Mouse (Mus musculus) forebrain, embryonic 12.5 days (tissue): Measurements from ENCODE around the gene Dnttip2. TPM values are rescaled to one million over a fixed set of nuclear protein-coding genes. Genes with fewer than 3 reads are reported as not detected.
"Not testable (repeated sequence)": the region's sequence is repeated elsewhere in the genome, so short reads cannot be mapped to it uniquely, and the experiment has no call there.

Source experiments
- ATAC-seq: fragments of 200-750 bp; cut with Nextera tagmentation; 2 replicates; pipeline ENCODE4 v1.8.0; 2017; ENCODE audit warnings: moderate TSS enrichment; ENCODE audit not compliant: low FRiP score
- H3K27ac ChIP-seq: fragments of 300-500 bp; sonication (generic); 2 replicates; pipeline ENCODE4 v1.5.1; 2016; ENCODE audit warnings: mild to moderate bottlenecking
- H3K27me3 ChIP-seq: fragments of 300-500 bp; sonication (generic); 2 replicates; pipeline ENCODE4 v1.6.1; 2016; ENCODE audit warnings: mild to moderate bottlenecking
- H3K36me3 ChIP-seq: fragments of 300-500 bp; sonication (generic); replicated peaks from 2 replicates; pipeline ENCODE4 v1.6.1; 2016; ENCODE audit warnings: mild to moderate bottlenecking
- H3K4me1 ChIP-seq: fragments of 300-500 bp; sonication (generic); 2 replicates; pipeline ENCODE4 v1.6.1; 2016
- H3K4me2 ChIP-seq: fragments of 300-500 bp; sonication (generic); 2 replicates; pipeline ENCODE4 v1.6.1; 2016; ENCODE audit warnings: mild to moderate bottlenecking, moderate library complexity
- H3K4me3 ChIP-seq: fragments of 300-500 bp; sonication (generic); replicated peaks from 2 replicates; pipeline ENCODE4 v1.5.1; 2016; ENCODE audit warnings: mild to moderate bottlenecking
- H3K9ac ChIP-seq: fragments of 300-500 bp; sonication (generic); 2 replicates; pipeline ENCODE4 v1.6.1; 2016; ENCODE audit warnings: mild to moderate bottlenecking
- H3K9me3 ChIP-seq: fragments of 300-500 bp; sonication (generic); 2 replicates; pipeline ENCODE4 v1.6.1; 2016
- WGBS: fragments of 180-500 bp; shearing (Covaris S2); methylation state at CpG from one replicate; pipeline ENCODE4 v1.1.7; 2016; 5-methylcytosine and 5-hydroxymethylcytosine counted together
- polyA plus RNA-seq: library from polyadenylated mRNA; unstranded; fragments of >200 nt; fragmentation: Nextera tagmentation; extraction: Ambion mirVana; gene quantifications from 2 replicates; pipeline ENCODE4 v1.2.1, GENCODE M21; 2016

Gene Dnttip2
- polyA plus RNA-seq, 1 experiment from 2014 or later, result 81.4 TPM

- Histone ChIP-seq H3K9ac (no peak overlapping the region), H3K27me3 (no peaks in the 10 kb centered on the region), H3K27ac (no peak overlapping the region), H3K4me3 (no peak overlapping the region), H3K4me1 (0 out of 2 replicates have a peak, but pooled peaks cover 3% of the 10 kb centered on the region), H3K36me3 (0 out of 2 replicates have a peak, but pooled peaks cover 2% of the 10 kb centered on the region), H3K4me2 (no peak overlapping the region), H3K9me3 (no peaks in the 10 kb centered on the region)
- WGBS, result 33% methylated on average over 3 of the region's 3 CpGs
- no peak for ATAC-seq
These were observed 21.5 kb upstream of the Dnttip2 start for GRCm38 (mm10) chr3:122252466-122253253.

- not testable (repeated sequence) for H3K4me1 ChIP-seq, H3K27me3 ChIP-seq, H3K9me3 ChIP-seq, H3K4me2 ChIP-seq, H3K27ac ChIP-seq, H3K36me3 ChIP-seq, H3K9ac ChIP-seq, ATAC-seq, H3K4me3 ChIP-seq
- WGBS, result 93% methylated on average over 7 of the region's 7 CpGs
These were observed 20.1 kb upstream of the Dnttip2 start for GRCm38 (mm10) chr3:122254050-122254449.

GRCm38 (mm10) chr3:122269986-122270385, 4.2 kb upstream of the Dnttip2 start:
- Histone ChIP-seq H3K9ac (no peak overlapping the region), H3K27ac (no peak overlapping the region), H3K4me3 (no peak overlapping the region), H3K4me2 (no peak overlapping the region), H3K9me3 (no peaks in the 10 kb centered on the region), H3K27me3 (no peaks in the 10 kb centered on the region), H3K4me1 (peaks cover 3% of the 10 kb centered on the region), H3K36me3 (peaks cover 12% of the 10 kb centered on the region; the same call in 1 of the 2 replicates)
- 77% methylated on average over 5 of the region's 5 CpGs for WGBS
- no peak for ATAC-seq

- H3K27me3 ChIP-seq, ATAC-seq, H3K4me3 ChIP-seq, H3K4me2 ChIP-seq, H3K9ac ChIP-seq, H3K9me3 ChIP-seq, H3K27ac ChIP-seq: not testable (repeated sequence)
- WGBS, result 55% methylated on average over 1 of the region's 1 CpGs
- Histone ChIP-seq H3K4me1 (peaks cover 28% of the 10 kb centered on the region), H3K36me3 (peaks cover 23% of the 10 kb centered on the region)
These were observed 1.6 kb upstream of the Dnttip2 start for GRCm38 (mm10) chr3:122272565-122272964.

GRCm38 (mm10) chr3:122273407-122274240, 564 bp upstream of the Dnttip2 start:
- Histone ChIP-seq H3K4me1 (peaks cover 35% of the 10 kb centered on the region), H3K27me3 (no peaks in the 10 kb centered on the region), H3K27ac (peak overlapping the region; percentile 61; the same call in 1 of the 2 replicates), H3K4me3 (peak overlapping the region; percentile 93), H3K9ac (peak overlapping the region; percentile 90), H3K36me3 (peaks cover 34% of the 10 kb centered on the region), H3K9me3 (no peaks in the 10 kb centered on the region), H3K4me2 (peak overlapping the region; percentile 38)
- ATAC-seq, result no peak; the same call in 1 of the 2 replicates
- 11% methylated on average over 20 of the region's 20 CpGs for WGBS

- H3K27ac ChIP-seq, result no peak overlapping the region
- H3K4me2 ChIP-seq, result peak overlapping the region; percentile 80
- no peaks in the 10 kb centered on the region for H3K9me3 ChIP-seq
- no peak for ATAC-seq
- peaks cover 35% of the 10 kb centered on the region for H3K4me1 ChIP-seq
- no peaks in the 10 kb centered on the region for H3K27me3 ChIP-seq
- H3K4me3 ChIP-seq, result peak overlapping the region; percentile 93
- 74% methylated on average over 10 of the region's 10 CpGs for WGBS
- peak overlapping the region; percentile 90 for H3K9ac ChIP-seq
- peaks cover 49% of the 10 kb centered on the region for H3K36me3 ChIP-seq
These were observed 923 bp downstream of the Dnttip2 start for GRCm38 (mm10) chr3:122275111-122275510.

GRCm38 (mm10) chr3:122287195-122287594, 13.0 kb downstream of the Dnttip2 start:
- no peak for ATAC-seq
- Histone ChIP-seq H3K4me1 (peaks cover 7% of the 10 kb centered on the region), H3K27ac (no peak overlapping the region), H3K36me3 (peaks cover 37% of the 10 kb centered on the region), H3K4me2 (no peak overlapping the region), H3K9ac (no peak overlapping the region), H3K4me3 (no peak overlapping the region), H3K27me3 (no peaks in the 10 kb centered on the region), H3K9me3 (no peaks in the 10 kb centered on the region)
- WGBS, result 79% methylated on average over 5 of the region's 5 CpGs

- Histone ChIP-seq H3K27me3 (no peaks in the 10 kb centered on the region), H3K4me3 (no peak overlapping the region), H3K36me3 (peaks cover 22% of the 10 kb centered on the region), H3K27ac (no peak overlapping the region), H3K4me2 (no peak overlapping the region), H3K9ac (no peak overlapping the region), H3K4me1 (peaks cover 12% of the 10 kb centered on the region), H3K9me3 (no peaks in the 10 kb centered on the region)
- no peak for ATAC-seq
- 89% methylated on average over 5 of the region's 5 CpGs for WGBS
These were observed 14.5 kb downstream of the Dnttip2 start for GRCm38 (mm10) chr3:122288613-122289195.

GRCm38 (mm10) chr3:122289344-122289743, 15.2 kb downstream of the Dnttip2 start:
- Histone ChIP-seq H3K4me1 (peaks cover 15% of the 10 kb centered on the region), H3K36me3 (peaks cover 16% of the 10 kb centered on the region)
- H3K27ac ChIP-seq, ATAC-seq, H3K27me3 ChIP-seq, H3K4me2 ChIP-seq, H3K9ac ChIP-seq, H3K4me3 ChIP-seq, H3K9me3 ChIP-seq: not testable (repeated sequence)
- 76% methylated on average over 4 of the region's 4 CpGs for WGBS

GRCm38 (mm10) chr3:122290696-122291095, 16.5 kb downstream of the Dnttip2 start:
- 85% methylated on average over 7 of the region's 7 CpGs for WGBS
- H3K27ac ChIP-seq, result no peak overlapping the region

GRCm38 (mm10) chr3:122291828-122292227, 17.6 kb downstream of the Dnttip2 start:
- WGBS, result 49% methylated on average over 12 of the region's 12 CpGs
- Histone ChIP-seq H3K4me3 (peak overlapping the region; percentile 89; the same call in 1 of the 2 replicates), H3K27ac (no peak overlapping the region), H3K27me3 (no peaks in the 10 kb centered on the region), H3K9me3 (no peaks in the 10 kb centered on the region), H3K4me1 (peaks cover 25% of the 10 kb centered on the region), H3K9ac (no peak overlapping the region), H3K4me2 (peak overlapping the region; percentile 67), H3K36me3 (no peaks in the 10 kb centered on the region)
- ATAC-seq, result no peak

More at GRCm38 (mm10) chr3:122290696-122291095, 16.5 kb downstream of the Dnttip2 start:
- H3K4me3 ChIP-seq, result no peak overlapping the region
- no peaks in the 10 kb centered on the region for H3K9me3 ChIP-seq
- H3K9ac ChIP-seq, result no peak overlapping the region
- H3K4me1 ChIP-seq, result peaks cover 25% of the 10 kb centered on the region
- no peak for ATAC-seq
- peaks cover 4% of the 10 kb centered on the region; the same call in 1 of the 2 replicates for H3K36me3 ChIP-seq
- H3K4me2 ChIP-seq, result no peak overlapping the region
- no peaks in the 10 kb centered on the region for H3K27me3 ChIP-seq
